Mouse (Mus musculus): ENCODE results near the gene Lacc1.
A peak's percentile ranks its signal among the peaks of the same experiment; 100 is the strongest.
"Not testable (repeated sequence)": the region's sequence is repeated elsewhere in the genome, so short reads cannot be mapped to it uniquely, and the experiment has no call there.

Lacc1 gene

GRCm38 (mm10) chr14:77036226-77037046 lies at the start of gene Lacc1, which contains the start of gene Ccdc122:
Lacc1 (minus strand) TSS chr14:77036904.
Ccdc122 (plus strand) TSS chr14:77036772.
- DNase-seq (ENCODE audit: low spot score in 2 of 2): peak; percentile 68 to 87

- no peak for DNase-seq (ENCODE audit: low spot score in 2 of 2)
Observed at GRCm38 (mm10) chr14:77081248-77081647, 44.5 kb upstream of the Lacc1 start.

GRCm38 (mm10) chr14:77069361-77069760 lies 32.7 kb upstream of the Lacc1 start:
- DNase-seq (ENCODE audit: low spot score in 2 of 2): no peak

- no peak for DNase-seq (ENCODE audit: low spot score in 2 of 2)
Observed at GRCm38 (mm10) chr14:77053288-77053687, 16.6 kb upstream of the Lacc1 start.

- DNase-seq (ENCODE audit: low spot score in 2 of 2): peak in 1 of 2 experiments; percentile 57
Observed at GRCm38 (mm10) chr14:77037832-77038425, 1.2 kb upstream of the Lacc1 start.

- DNase-seq (ENCODE audit: low spot score in 2 of 2): no peak
Observed at GRCm38 (mm10) chr14:77037330-77037729, 626 bp upstream of the Lacc1 start.

- no peak for DNase-seq (ENCODE audit: low spot score in 2 of 2)
Observed at GRCm38 (mm10) chr14:77034970-77035369, 1.7 kb downstream of the Lacc1 start.

- peak in 1 of 2 experiments; percentile 42 for DNase-seq (ENCODE audit: low spot score in 2 of 2)
Observed at GRCm38 (mm10) chr14:77034175-77034915, 2.4 kb downstream of the Lacc1 start.

GRCm38 (mm10) chr14:77033391-77033790 lies 3.3 kb downstream of the Lacc1 start:
- no peak for DNase-seq (ENCODE audit: low spot score in 2 of 2)

- DNase-seq (ENCODE audit: low spot score in 2 of 2): no peak
Observed at GRCm38 (mm10) chr14:77032433-77032832, 4.3 kb downstream of the Lacc1 start.

GRCm38 (mm10) chr14:77030808-77031207 lies 5.9 kb downstream of the Lacc1 start:
- DNase-seq (ENCODE audit: low spot score in 2 of 2): no peak

- DNase-seq (ENCODE audit: low spot score in 2 of 2): no peak
Observed at GRCm38 (mm10) chr14:77029319-77030054, 7.2 kb downstream of the Lacc1 start.

- no peak for DNase-seq (ENCODE audit: low spot score in 2 of 2)
Observed at GRCm38 (mm10) chr14:77024499-77024898, 12.2 kb downstream of the Lacc1 start.

GRCm38 (mm10) chr14:77017211-77017610 lies 19.5 kb downstream of the Lacc1 start:
- DNase-seq (ENCODE audit: low spot score in 2 of 2): no peak

- not testable (repeated sequence) for DNase-seq (ENCODE audit: low spot score in 2 of 2)
Observed at GRCm38 (mm10) chr14:77016783-77017182, 19.9 kb downstream of the Lacc1 start.

- DNase-seq (ENCODE audit: low spot score in 2 of 2): peak; percentile 26 to 43
Observed at GRCm38 (mm10) chr14:77011804-77012203, 24.9 kb downstream of the Lacc1 start.

- DNase-seq (ENCODE audit: low spot score in 2 of 2): peak; percentile 39 to 47
Observed at GRCm38 (mm10) chr14:77008238-77008637, 28.5 kb downstream of the Lacc1 start.

GRCm38 (mm10) chr14:77005566-77005965 lies 31.1 kb downstream of the Lacc1 start:
- DNase-seq (ENCODE audit: low spot score in 2 of 2): no peak

GRCm38 (mm10) chr14:77004740-77005139 lies 32.0 kb downstream of the Lacc1 start:
- no peak for DNase-seq (ENCODE audit: low spot score in 2 of 2)

- DNase-seq (ENCODE audit: low spot score in 2 of 2): not testable (repeated sequence)
Observed at GRCm38 (mm10) chr14:76990351-76990750, 46.4 kb downstream of the Lacc1 start.

- no peak for DNase-seq (ENCODE audit: low spot score in 2 of 2)
Observed at GRCm38 (mm10) chr14:76981781-76982180, 54.9 kb downstream of the Lacc1 start.

GRCm38 (mm10) chr14:76981176-76981575 lies 55.5 kb downstream of the Lacc1 start:
- DNase-seq (ENCODE audit: low spot score in 2 of 2): no peak

Measured in urinary bladder, adult 18-20 months (tissue).